Mouse (Mus musculus) cortical plate, adult 2 months (tissue): ENCODE results near the gene Gm45062.

Experiments
- CTCF ChIP-seq: fragments of 200-500 bp; IDR thresholded peaks from 2 replicates; pipeline ENCODE4 v1.5.1; 2011; ENCODE audit warnings: mild to moderate bottlenecking, control low read depth, low read length; ENCODE audit not compliant: insufficient read depth; ENCODE audit errors: extremely low read depth
- POLR2A ChIP-seq: fragments of 200-500 bp; IDR thresholded peaks from 2 replicates; pipeline ENCODE4 v1.6.1; 2011; ENCODE audit warnings: mild to moderate bottlenecking, low read length, control low read depth; ENCODE audit not compliant: insufficient read depth; ENCODE audit errors: extremely low read depth

- no peak for TF ChIP-seq CTCF
- no peak for TF ChIP-seq POLR2A
These were observed 196.3 kb downstream of the Gm45062 start for GRCm38 (mm10) chr6:8455599-8455998.
